Mouse (Mus musculus) embryonic fibroblast, embryonic 13.5 days (primary cell): Measurements from ENCODE around the gene Rabgap1l.

Experiments used
- CTCF ChIP-seq: IDR thresholded peaks from 2 replicates; pipeline ENCODE4 v1.5.1; 2011; ENCODE audit warnings: mild to moderate bottlenecking, control low read depth, low read length, moderate library complexity, borderline replicate concordance; ENCODE audit not compliant: insufficient read depth
- POLR2A ChIP-seq: IDR thresholded peaks from 2 replicates; pipeline ENCODE4 v1.6.1; 2011; ENCODE audit warnings: low read depth, mild to moderate bottlenecking, control low read depth, low read length, moderate library complexity

GRCm38 (mm10) chr1:160176903-160177302 is 616.1 kb downstream of the Rabgap1l start:
- TF ChIP-seq CTCF (no peak), POLR2A (no peak)
